Mouse (Mus musculus): ENCODE data around the gene Snx15.

The Snx15 gene

GRCm38 (mm10) chr19:6073889-6074288, 54.2 kb downstream of the Snx15 start:
- in situ Hi-C loops (cut with MseI, MboI): no loop called here

GRCm38 (mm10) chr19:6071261-6071660, 56.8 kb downstream of the Snx15 start:
- in situ Hi-C loops (cut with MseI, MboI): no loop called here

GRCm38 (mm10) chr19:6070571-6071250, 57.4 kb downstream of the Snx15 start:
- in situ Hi-C loops (cut with MseI, MboI): no loop called here

GRCm38 (mm10) chr19:6069851-6070250, 58.3 kb downstream of the Snx15 start:
- in situ Hi-C loops (cut with MseI, MboI): no loop called here
